12 mouse cellular contexts compared by ENCODE assay signal in genomic region chr6:127236510-127237109, GRCm38 (mm10).
DNase-seq lines count a peak whose midpoint lies in the region; ATAC-seq lines count a peak whose summit lies in the region.
"Had no signal": no experiment of that assay in that cellular context is flagged by ENCODE, and none has a peak within 500 bp of the region (broad histone marks: within the 10 kb centered on the region; RNA-seq: fewer than 3 reads in every experiment).

No protein-coding gene starts in this region.

- intact Hi-C loops in heart, postnatal 36 days (cut with DNase I): no loop called here

- peak; percentile 94 for DNase-seq in heart, adult 11 months
- DNase-seq in heart, postnatal 36 days: no peak
- peak; percentile 19 to 27 for DNase-seq in right cerebral cortex, adult 2 months (ENCODE audit: low spot score in 2 of 2)
- DNase-seq in right cerebral cortex, postnatal 4 days: no peak
- no peak for DNase-seq in adipocyte (ENCODE audit: low spot score)
- DNase-seq in Muller cell, postnatal 12 days (ENCODE audit: inconsistent ontology term): no peak
- DNase-seq: adrenal gland, postnatal 14 days; cerebellum, adult 11 months; embryo, embryonic 11 days; gastrocnemius, adult 2 months had no signal

- peak; percentile 91 for ATAC-seq in megakaryocyte progenitor cell, adult 5-6 weeks (replicated peaks; ENCODE audit: poor library complexity)
- ATAC-seq in activated CD4-positive, CD25-positive, alpha-beta regulatory T cell, adult 4 months: no peak

Comparison
In these comparisons a context has a peak if more than half of its experiments do, and no peak if none do; other contexts are left out.
1. DNase-seq: peak in heart, adult 11 months (single experiment) and right cerebral cortex, adult 2 months (2 of 2); none in heart, postnatal 36 days (0 of 2), right cerebral cortex, postnatal 4 days (single experiment), adipocyte (single experiment) and Muller cell, postnatal 12 days (single experiment).